Mouse (Mus musculus) heart, adult 2 months (tissue): ENCODE data around the gene Car9. TPM values are rescaled to one million over a fixed set of nuclear protein-coding genes. Genes with fewer than 3 reads are reported as not detected.

Source experiments
- DNase-seq, 2 experiments: peaks; one replicate each; pipeline ENCODE4 v3.0.0; 2021
- H3K27ac ChIP-seq: fragments of 200-600 bp; 2 replicates; pipeline ENCODE4 v1.8.1; 2022
- H3K27me3 ChIP-seq: fragments of 200-500 bp; 2 replicates; pipeline ENCODE4 v1.6.1; 2012; ENCODE audit warnings: mild to moderate bottlenecking, low read length, inconsistent platforms, mixed read lengths; ENCODE audit not compliant: control insufficient read depth, insufficient read depth
- H3K36me3 ChIP-seq: fragments of 200-500 bp; 2 replicates; pipeline ENCODE4 v1.6.1; 2012; ENCODE audit warnings: low read length, inconsistent platforms; ENCODE audit not compliant: control insufficient read depth, insufficient read depth
- H3K4me1 ChIP-seq: fragments of 200-500 bp; 2 replicates; pipeline ENCODE4 v1.6.1; 2011; ENCODE audit warnings: low read length; ENCODE audit not compliant: control insufficient read depth, insufficient read depth
- H3K4me3 ChIP-seq: fragments of 200-600 bp; 2 replicates; pipeline ENCODE4 v1.8.1; 2022
- H3K79me2 ChIP-seq: fragments of 200-500 bp; replicated peaks from 2 replicates; pipeline ENCODE4 v1.6.1; 2012; ENCODE audit warnings: mild to moderate bottlenecking, inconsistent platforms, low read length, moderate library complexity, mixed read lengths; ENCODE audit not compliant: control insufficient read depth, insufficient read depth
- H3K9ac ChIP-seq: fragments of 200-500 bp; 2 replicates; pipeline ENCODE4 v1.6.1; 2012; ENCODE audit warnings: low read depth, mild to moderate bottlenecking, control low read depth, inconsistent platforms, low read length, mixed read lengths
- CTCF ChIP-seq: fragments of 200-600 bp; IDR thresholded peaks from 2 replicates; pipeline ENCODE4 v1.8.1; 2022; ENCODE audit warnings: antibody characterized with exemption, mild to moderate bottlenecking, moderate library complexity
- EP300 ChIP-seq: fragments of 200-500 bp; IDR thresholded peaks from 2 replicates; pipeline ENCODE4 v1.6.1; 2011; ENCODE audit warnings: low read depth, low read length, control low read depth; ENCODE audit not compliant: insufficient read depth
- POLR2A ChIP-seq: fragments of 200-500 bp; IDR thresholded peaks from 2 replicates; pipeline ENCODE4 v1.6.1; 2011; ENCODE audit warnings: mild to moderate bottlenecking, low read depth, low read length, control low read depth; ENCODE audit not compliant: insufficient read depth
- WGBS: fragments of 180-500 bp; shearing (Covaris S2); methylation state at CpG from one replicate; pipeline ENCODE4 v1.1.7; 2018; 5-methylcytosine and 5-hydroxymethylcytosine counted together
- intact Hi-C: fragments of 180-260 bp; cut with DNase I; formaldehyde crosslinking; loops from one replicate; pipeline ENCODE4 v1.15.1; 2025
- polyA plus RNA-seq: library from polyadenylated mRNA; depleted of rRNA; stranded (reverse); fragments of >200 nt; gene quantifications from 2 replicates; pipeline ENCODE4 v1.2.3, GENCODE M21; 2012
- total RNA-seq, 2 experiments: library from RNA; stranded (reverse); gene quantifications; 2 replicates each; pipeline ENCODE4 v1.2.3; 2021

Car9 gene
- total and polyA plus RNA-seq, 3 experiments = 0.11 to 0.55 (median 0.34) TPM

DNA sequence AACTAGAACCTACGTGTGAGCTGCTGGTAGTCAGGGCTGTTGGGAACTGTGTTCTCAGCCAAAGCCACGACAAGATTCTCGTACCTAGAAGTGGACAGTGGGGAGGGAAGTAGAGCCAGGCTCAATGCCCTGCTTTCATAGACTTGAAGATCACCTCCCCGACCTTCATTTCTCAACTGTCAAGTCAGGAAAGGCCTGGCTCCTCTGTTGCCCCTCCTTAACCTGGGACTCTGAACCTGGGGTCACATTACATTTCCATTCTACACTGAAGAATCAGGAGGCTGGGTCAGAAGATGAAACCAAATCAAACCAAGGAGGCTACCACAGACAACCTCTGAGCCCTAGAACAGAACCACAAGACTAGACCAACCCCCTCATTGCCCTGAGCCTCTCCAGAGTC, 8.8 kb upstream of the Car9 start:
- no peak for DNase-seq
- Histone ChIP-seq H3K9ac (no peak overlapping the region), H3K4me1 (peaks cover 8% of the 10 kb centered on the region), H3K79me2 (no peaks in the 10 kb centered on the region), H3K36me3 (no peaks in the 10 kb centered on the region), H3K27ac (no peak overlapping the region), H3K4me3 (no peak overlapping the region), H3K27me3 (no peaks in the 10 kb centered on the region)
- no peak for TF ChIP-seq POLR2A
- no peak for TF ChIP-seq CTCF
- TF ChIP-seq EP300 = no peak
- WGBS = 88% methylated on average over 4 of the region's 4 CpGs
- intact Hi-C loops = loop anchor here (2.0 kb wide), 1 partner anchor 27 kb away; no protein-coding TSS in a partner anchor

DNA sequence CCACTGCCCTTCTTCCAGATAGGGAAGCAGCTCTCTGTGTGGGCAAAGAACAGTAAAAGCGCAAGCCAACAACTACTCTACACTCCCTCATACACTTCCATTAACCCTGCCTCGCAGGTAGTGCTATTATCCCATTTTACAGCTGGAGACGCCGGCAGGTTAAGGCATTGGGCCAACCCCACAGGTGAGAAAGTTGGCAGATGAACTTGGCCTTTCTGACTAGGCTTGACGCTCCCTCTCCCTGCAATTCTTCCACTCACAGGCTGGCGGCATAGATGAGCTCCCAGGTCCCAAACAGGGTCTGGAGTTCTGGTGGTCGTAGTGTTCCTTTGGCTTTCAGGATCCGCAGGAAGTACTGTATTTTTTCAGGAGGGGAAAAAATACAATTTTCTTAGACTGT, 7.8 kb upstream of the Car9 start:
- WGBS = 12% methylated on average over 8 of the region's 8 CpGs
- intact Hi-C loops = loop anchor here (2.0 kb wide), 1 partner anchor 26 kb away; no protein-coding TSS in a partner anchor
- no peak overlapping the region for H3K9ac ChIP-seq
- H3K4me3 ChIP-seq = peak overlapping the region; percentile 52
- TF ChIP-seq POLR2A (no peak), CTCF (peak; percentile 50), EP300 (no peak)
- no peak overlapping the region for H3K27ac ChIP-seq
- no peak for DNase-seq
- no peaks in the 10 kb centered on the region for H3K27me3 ChIP-seq
- H3K79me2 ChIP-seq = no peaks in the 10 kb centered on the region
- H3K36me3 ChIP-seq = no peaks in the 10 kb centered on the region
- peaks cover 6% of the 10 kb centered on the region for H3K4me1 ChIP-seq

DNA sequence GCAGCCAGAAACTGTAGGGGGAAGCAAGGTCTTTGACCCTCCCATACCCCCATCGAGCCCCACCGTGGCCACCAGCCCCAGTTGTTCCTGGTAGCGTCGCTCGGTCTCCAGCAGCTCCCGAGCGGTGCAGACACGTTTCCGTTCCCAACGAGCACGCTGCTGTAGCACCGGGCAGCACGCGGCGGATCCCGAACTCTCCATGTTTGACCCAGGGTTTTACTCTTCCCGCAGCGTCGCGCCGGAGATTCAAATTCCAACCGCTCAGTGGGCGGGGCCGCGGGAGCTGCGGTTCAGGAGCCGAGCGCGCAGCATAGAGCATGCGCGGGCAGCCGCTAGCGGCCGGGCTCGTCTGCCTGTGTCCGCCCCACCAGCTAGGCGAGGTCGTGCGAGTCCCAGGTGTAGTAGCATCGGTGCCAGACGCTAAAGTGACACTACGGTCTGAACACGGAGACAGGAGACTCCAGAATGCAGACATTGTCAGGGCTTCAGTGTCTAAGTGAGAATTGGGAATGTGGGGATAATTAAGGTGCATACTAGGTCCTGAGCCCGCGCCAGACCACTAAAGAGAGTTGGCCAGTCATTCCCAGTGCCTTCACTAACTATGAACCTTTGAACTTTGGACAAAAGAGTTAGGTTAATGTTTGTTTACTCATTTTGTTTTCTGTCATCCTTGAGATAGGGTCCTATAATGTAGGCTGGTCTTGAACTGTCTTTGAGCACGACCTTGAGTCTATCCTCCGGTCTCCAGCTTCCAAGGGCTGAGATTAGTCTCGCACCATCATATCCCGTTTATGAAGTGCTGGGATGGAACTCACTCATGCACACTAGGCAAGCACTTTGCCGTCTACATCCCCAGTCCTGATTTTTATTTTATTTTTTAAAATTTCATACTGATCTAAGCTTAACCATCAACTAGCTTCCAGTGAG, 7.1 kb upstream of the Car9 start, which contains the start of gene Arhgef39:
Gene Arhgef39 (minus strand): TSS at position 289 of the 927 bp plus-strand sequence.
- intact Hi-C loops = loop anchor here (2.0 kb wide), 1 partner anchor 25 kb away; no protein-coding TSS in a partner anchor
- Histone ChIP-seq H3K4me1 (peaks cover 4% of the 10 kb centered on the region; the same call in 1 of the 2 replicates), H3K4me3 (peak within 1 kb of the TSS; percentile 52), H3K36me3 (no peaks in the 10 kb centered on the region), H3K27ac (0 out of 2 replicates have a peak within 1 kb of the TSS, but pooled peaks have one; percentile 34), H3K9ac (peak within 1 kb of the TSS; percentile 72), H3K79me2 (no peaks in the 10 kb centered on the region), H3K27me3 (no peaks in the 10 kb centered on the region)
- WGBS = 5% methylated on average over 50 of the region's 50 CpGs
- TF ChIP-seq POLR2A = 0 out of 2 replicates have a peak, but pooled peaks have one; percentile 24
- TF ChIP-seq CTCF = no peak
- peak; percentile 87 for DNase-seq

DNA sequence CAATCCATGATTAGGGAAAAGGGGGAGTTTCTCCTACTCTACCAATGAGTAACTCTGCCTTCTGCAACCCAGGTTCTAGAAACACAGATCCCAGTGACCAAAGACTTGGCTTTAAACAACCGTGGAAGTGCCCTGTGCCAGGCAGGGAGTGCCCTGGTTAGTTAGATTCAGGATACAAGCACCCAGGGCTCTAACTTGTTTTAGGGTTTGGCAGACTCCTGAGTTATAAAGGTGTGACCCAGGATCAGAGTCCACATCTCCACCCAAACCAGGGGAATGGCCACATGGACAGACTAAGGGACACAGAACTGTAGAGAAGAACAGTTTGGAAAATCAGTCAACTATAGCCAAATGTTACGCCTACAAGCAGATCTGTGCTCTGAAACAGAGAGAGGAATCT, 3.7 kb upstream of the Car9 start:
- 78% methylated on average over 2 of the region's 2 CpGs for WGBS
- Histone ChIP-seq H3K4me3 (no peak overlapping the region), H3K36me3 (no peaks in the 10 kb centered on the region), H3K4me1 (peaks cover 8% of the 10 kb centered on the region), H3K9ac (no peak overlapping the region), H3K27me3 (no peaks in the 10 kb centered on the region), H3K79me2 (no peaks in the 10 kb centered on the region), H3K27ac (no peak overlapping the region)
- no peak for DNase-seq
- intact Hi-C loops = no loop called here
- TF ChIP-seq CTCF (no peak), POLR2A (no peak), EP300 (no peak)

DNA sequence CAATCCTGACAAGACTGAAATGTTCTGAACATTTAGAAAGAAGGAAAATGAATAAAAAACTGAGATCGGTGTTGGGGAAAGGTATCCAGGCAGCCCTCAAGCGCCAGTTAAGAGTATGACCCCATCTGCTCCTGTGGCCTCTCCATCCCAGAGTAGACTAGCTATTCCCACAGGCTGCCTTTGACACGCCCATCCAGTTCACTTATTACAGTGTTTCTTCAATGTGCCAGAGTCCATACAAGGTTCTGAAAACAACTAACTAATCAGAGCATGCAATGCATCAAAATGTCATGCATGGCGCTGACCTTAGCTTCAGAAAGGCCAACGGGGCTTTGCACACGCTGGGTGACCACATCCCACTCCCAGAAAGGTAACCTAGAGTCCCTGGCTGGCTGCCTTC, 3.3 kb upstream of the Car9 start:
- TF ChIP-seq CTCF = no peak
- no peak for TF ChIP-seq EP300
- no peak for TF ChIP-seq POLR2A
- DNase-seq = no peak
- no peak overlapping the region for H3K9ac ChIP-seq
- intact Hi-C loops = no loop called here
- H3K27me3 ChIP-seq = no peaks in the 10 kb centered on the region
- no peak overlapping the region for H3K27ac ChIP-seq
- no peaks in the 10 kb centered on the region for H3K36me3 ChIP-seq
- WGBS = 84% methylated on average over 6 of the region's 6 CpGs
- no peak overlapping the region for H3K4me3 ChIP-seq
- peaks cover 8% of the 10 kb centered on the region for H3K4me1 ChIP-seq
- H3K79me2 ChIP-seq = no peaks in the 10 kb centered on the region

DNA sequence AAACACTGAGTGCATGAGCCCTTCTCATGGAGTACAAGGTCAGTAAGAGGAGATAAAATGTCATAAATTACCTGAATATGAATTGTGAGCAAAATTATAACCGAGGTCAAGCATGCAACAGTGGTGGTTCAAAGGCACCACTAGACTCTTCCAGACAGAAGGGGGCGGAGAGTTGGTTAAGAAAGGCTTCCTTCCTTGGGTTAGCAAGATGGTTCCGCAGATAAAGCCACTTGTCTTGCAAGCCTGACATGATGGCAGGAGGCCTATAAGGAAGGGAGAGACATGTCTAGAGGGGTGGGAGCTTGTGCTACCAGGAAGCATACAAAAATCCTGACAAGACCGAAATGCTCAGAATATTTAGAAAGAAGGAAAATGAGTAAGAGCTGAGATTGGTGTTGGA, 2.5 kb upstream of the Car9 start:
- H3K27ac ChIP-seq = no peak overlapping the region
- no peaks in the 10 kb centered on the region for H3K36me3 ChIP-seq
- TF ChIP-seq CTCF (no peak), POLR2A (no peak), EP300 (no peak)
- intact Hi-C loops = no loop called here
- H3K27me3 ChIP-seq = no peaks in the 10 kb centered on the region
- DNase-seq = no peak
- H3K9ac ChIP-seq = no peak overlapping the region
- WGBS = 66% methylated on average over 4 of the region's 4 CpGs
- peaks cover 8% of the 10 kb centered on the region for H3K4me1 ChIP-seq
- H3K4me3 ChIP-seq = no peak overlapping the region
- no peaks in the 10 kb centered on the region for H3K79me2 ChIP-seq
